Comparison of ENCODE assay signal across 8 mouse cellular contexts in genomic region chr13:111413156-111413555, GRCm38 (mm10).
DNase-seq lines count a peak whose midpoint lies in the region; ATAC-seq and TF ChIP-seq lines count a peak whose summit lies in the region.

No protein-coding gene starts in this region.

- WGBS in intestine, embryonic 14.5 days = 33% methylated on average over 4 of the region's 4 CpGs
- 30% methylated on average over 4 of the region's 4 CpGs for WGBS in intestine, embryonic 15.5 days
- 34% methylated on average over 4 of the region's 4 CpGs for WGBS in midbrain, postnatal 0 days

- H3K9me3 ChIP-seq in intestine, embryonic 14.5 days (ENCODE audit: control insufficient read depth, low read length) = no peaks in the 10 kb centered on the region
- no peaks in the 10 kb centered on the region for H3K9me3 ChIP-seq in intestine, embryonic 15.5 days
- H3K9me3 ChIP-seq in midbrain, postnatal 0 days (ENCODE audit: low read length) = no peaks in the 10 kb centered on the region

- no peak for ATAC-seq in intestine, embryonic 14.5 days (replicated peaks; ENCODE audit: low FRiP score, low TSS enrichment, low read depth)
- no peak for ATAC-seq in intestine, embryonic 15.5 days
- ATAC-seq in midbrain, postnatal 0 days (ENCODE audit: low FRiP score) = no peak

- H3K4me3 ChIP-seq in intestine, embryonic 14.5 days (ENCODE audit: low read depth, low read length) = no peak overlapping the region
- H3K4me3 ChIP-seq in intestine, embryonic 15.5 days (replicated peaks) = no peak overlapping the region
- no peak overlapping the region for H3K4me3 ChIP-seq in layer of hippocampus, adult 2 months
- no peak overlapping the region for H3K4me3 ChIP-seq in midbrain, postnatal 0 days (ENCODE audit: low read depth, low read length)

- no peak overlapping the region for H3K27ac ChIP-seq in intestine, embryonic 14.5 days (ENCODE audit: low read depth)
- no peak overlapping the region for H3K27ac ChIP-seq in intestine, embryonic 15.5 days
- no peak overlapping the region for H3K27ac ChIP-seq in layer of hippocampus, adult 2 months
- no peak overlapping the region for H3K27ac ChIP-seq in midbrain, postnatal 0 days (ENCODE audit: low read depth, low read length)

- no peaks in the 10 kb centered on the region for H3K27me3 ChIP-seq in intestine, embryonic 14.5 days (replicated peaks; ENCODE audit: control insufficient read depth, insufficient read depth, low read length)
- H3K27me3 ChIP-seq in intestine, embryonic 15.5 days (replicated peaks) = no peaks in the 10 kb centered on the region
- H3K27me3 ChIP-seq in midbrain, postnatal 0 days (ENCODE audit: insufficient read depth, low read length) = no peaks in the 10 kb centered on the region

- H3K4me1 ChIP-seq in intestine, embryonic 14.5 days (replicated peaks; ENCODE audit: control insufficient read depth, insufficient read depth, low read length) = no peaks in the 10 kb centered on the region
- H3K4me1 ChIP-seq in intestine, embryonic 15.5 days (replicated peaks) = 0 out of 2 replicates have a peak, but pooled peaks cover 4% of the 10 kb centered on the region
- no peaks in the 10 kb centered on the region for H3K4me1 ChIP-seq in midbrain, postnatal 0 days (ENCODE audit: insufficient read depth, low read length)

- DNase-seq in intestine, embryonic 14.5 days (ENCODE audit: low spot score) = peak; percentile 80
- peak; percentile 41 to 55 for DNase-seq in CD8-positive naive resting alpha-beta T cell, adult 2 months (ENCODE audit: low read depth in 2 of 2, low spot score in 2 of 2)
- peak; percentile 46 for DNase-seq in adrenal gland, adult 2 months
- peak; percentile 37 for DNase-seq in embryo, embryonic 9.5 days (ENCODE audit: extremely low spot score)
- peak; percentile 52 to 86 for DNase-seq in layer of hippocampus, adult 2 months (ENCODE audit: low spot score in 2 of 2)
- DNase-seq in midbrain, postnatal 0 days (ENCODE audit: low spot score) = peak; percentile 76
- no peak for DNase-seq in ovary, postnatal 10 days (ENCODE audit: low spot score)

- no peak overlapping the region for H3K4me2 ChIP-seq in intestine, embryonic 14.5 days (ENCODE audit: low read length)
- H3K4me2 ChIP-seq in intestine, embryonic 15.5 days (replicated peaks) = no peak overlapping the region
- H3K4me2 ChIP-seq in midbrain, postnatal 0 days (ENCODE audit: low read depth, low read length, poor library complexity, severe bottlenecking) = no peak overlapping the region

- TF ChIP-seq CTCF in layer of hippocampus, adult 2 months (conservative IDR thresholded peaks at IDR 0.05) = peak; percentile 89
- peak; percentile 86 for TF ChIP-seq CTCF in midbrain, postnatal 0 days (IDR thresholded peaks at IDR 0.05)

- H3K36me3 ChIP-seq in intestine, embryonic 14.5 days (ENCODE audit: control insufficient read depth, insufficient read depth, low read length) = no peaks in the 10 kb centered on the region
- H3K36me3 ChIP-seq in intestine, embryonic 15.5 days = no peaks in the 10 kb centered on the region
- no peaks in the 10 kb centered on the region for H3K36me3 ChIP-seq in midbrain, postnatal 0 days (ENCODE audit: insufficient read depth, low read length)

- no peak overlapping the region for H3K9ac ChIP-seq in intestine, embryonic 14.5 days (ENCODE audit: low read length)
- no peak overlapping the region for H3K9ac ChIP-seq in intestine, embryonic 15.5 days
- no peak overlapping the region for H3K9ac ChIP-seq in midbrain, postnatal 0 days (replicated peaks; ENCODE audit: low read length, poor library complexity, severe bottlenecking)
